Mouse (Mus musculus): ENCODE data around the gene Cmss1. TPM values are rescaled to one million over a fixed set of nuclear protein-coding genes. Genes with fewer than 3 reads are reported as not detected.
A peak's percentile ranks its signal among the peaks of the same experiment; 100 is the strongest.
"Not testable (repeated sequence)": the region's sequence is repeated elsewhere in the genome, so short reads cannot be mapped to it uniquely, and the experiment has no call there.

Cmss1 gene
- polyA plus RNA-seq, 1 experiment, result 7.2 TPM

GRCm38 (mm10) chr16:57427516-57428285, 179.0 kb downstream of the Cmss1 start:
- DNase-seq (ENCODE audit: low read depth), result peak; percentile 37

GRCm38 (mm10) chr16:57426680-57427079, 180.0 kb downstream of the Cmss1 start:
- DNase-seq (ENCODE audit: low read depth), result no peak

- no peak for DNase-seq (ENCODE audit: low read depth)
Measured at GRCm38 (mm10) chr16:57423001-57423800, 183.5 kb downstream of the Cmss1 start.

DNA sequence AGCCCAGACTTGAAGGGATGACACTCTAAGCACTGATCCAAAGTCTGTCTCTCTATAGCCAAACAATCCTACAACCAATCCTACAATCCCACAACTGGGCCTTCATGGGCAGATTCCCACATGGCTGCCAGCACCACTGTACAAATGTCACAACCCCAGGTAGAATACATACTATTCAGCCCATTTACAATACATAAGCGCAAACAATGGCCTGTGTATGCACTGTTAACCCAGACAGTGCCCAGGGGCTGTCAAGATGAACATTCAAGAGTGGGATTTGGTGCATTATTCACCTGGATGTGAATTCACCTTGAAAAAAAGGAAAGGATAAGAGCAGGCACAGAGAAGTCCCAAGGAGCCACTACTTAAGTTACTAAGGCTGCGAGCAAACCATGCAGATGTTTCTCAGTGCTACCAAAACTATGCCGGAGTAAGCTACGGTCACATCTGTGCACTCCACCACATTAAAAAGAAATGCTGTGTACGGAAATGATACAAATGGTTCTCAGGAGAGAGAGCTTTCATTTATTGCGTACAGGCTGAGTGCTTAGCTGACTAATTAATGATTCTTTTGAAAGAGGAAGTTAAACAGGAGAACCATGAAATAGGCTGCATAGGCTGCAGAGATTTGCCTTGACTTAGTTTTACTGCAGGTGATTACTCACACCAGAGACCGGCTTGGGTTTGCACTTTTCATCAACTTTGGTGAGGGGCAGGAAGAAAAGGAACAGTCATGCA, 184.8 kb downstream of the Cmss1 start:
- DNase-seq (ENCODE audit: low read depth), result no peak

GRCm38 (mm10) chr16:57420773-57421556, 185.7 kb downstream of the Cmss1 start:
- no peak for DNase-seq (ENCODE audit: low read depth)

DNA sequence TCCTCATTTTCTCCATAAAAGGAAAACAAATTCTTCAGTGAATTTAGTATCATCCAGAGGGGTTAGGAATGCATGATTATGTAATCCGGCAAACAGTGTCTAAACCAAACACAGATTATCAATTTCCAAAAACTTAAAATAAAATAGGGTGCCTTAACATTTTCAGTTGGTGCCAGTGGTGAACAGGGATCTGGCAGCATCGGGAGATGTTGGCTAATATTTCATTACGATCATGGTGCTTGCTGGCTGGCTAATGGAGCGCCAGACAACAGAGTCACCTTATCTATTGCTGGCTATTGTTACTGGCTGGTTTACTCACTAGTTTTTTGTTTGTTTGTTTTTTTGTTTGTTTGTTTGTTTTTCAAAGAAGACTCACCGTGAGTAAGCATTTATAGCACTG, 186.8 kb downstream of the Cmss1 start:
- DNase-seq (ENCODE audit: low read depth), result no peak

GRCm38 (mm10) chr16:57419332-57419731, 187.3 kb downstream of the Cmss1 start:
- DNase-seq (ENCODE audit: low read depth), result no peak

DNA sequence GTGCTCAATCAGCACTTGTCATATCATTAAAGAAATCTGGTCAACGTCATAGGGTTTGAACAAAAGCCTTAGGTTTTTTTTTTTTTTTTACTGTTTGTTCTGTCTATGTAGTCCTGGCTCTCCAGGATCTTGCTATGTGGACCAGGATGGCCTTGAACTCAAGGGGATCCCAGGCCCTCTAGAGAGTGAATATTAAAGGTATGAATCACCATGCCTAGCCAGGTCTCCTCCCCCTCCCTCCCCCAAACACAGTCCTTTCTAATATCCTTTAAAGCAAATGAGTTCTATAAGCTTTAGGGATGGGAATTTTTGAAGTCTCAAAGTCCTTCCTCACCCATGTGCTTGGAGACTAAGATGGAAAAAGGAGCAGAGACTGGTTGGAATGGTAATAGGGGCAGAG, 188.7 kb downstream of the Cmss1 start:
- DNase-seq (ENCODE audit: low read depth), result no peak

DNA sequence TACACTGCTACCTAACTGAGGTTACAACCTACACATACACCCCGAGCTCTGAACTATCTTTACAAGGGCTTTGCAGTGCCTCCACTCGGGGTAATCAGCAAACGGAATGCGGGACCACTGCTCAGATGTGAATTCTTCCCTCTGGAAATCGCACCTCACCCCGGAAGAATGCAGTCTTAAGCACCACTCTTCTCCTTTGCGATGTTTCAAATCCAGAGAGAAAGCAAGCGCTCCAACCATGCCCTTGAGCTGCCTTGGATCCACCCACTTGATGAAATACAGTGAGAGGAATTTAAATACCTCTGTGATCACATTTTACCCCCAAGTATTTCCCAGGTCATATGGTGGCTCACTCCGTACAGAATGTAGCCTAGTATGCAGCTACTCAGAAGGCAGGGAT, 189.6 kb downstream of the Cmss1 start:
- DNase-seq (ENCODE audit: low read depth), result no peak

GRCm38 (mm10) chr16:57416049-57416448, 190.6 kb downstream of the Cmss1 start:
- no peak for DNase-seq (ENCODE audit: low read depth)

GRCm38 (mm10) chr16:57412766-57413165, 193.9 kb downstream of the Cmss1 start:
- DNase-seq (ENCODE audit: low read depth), result no peak

DNA sequence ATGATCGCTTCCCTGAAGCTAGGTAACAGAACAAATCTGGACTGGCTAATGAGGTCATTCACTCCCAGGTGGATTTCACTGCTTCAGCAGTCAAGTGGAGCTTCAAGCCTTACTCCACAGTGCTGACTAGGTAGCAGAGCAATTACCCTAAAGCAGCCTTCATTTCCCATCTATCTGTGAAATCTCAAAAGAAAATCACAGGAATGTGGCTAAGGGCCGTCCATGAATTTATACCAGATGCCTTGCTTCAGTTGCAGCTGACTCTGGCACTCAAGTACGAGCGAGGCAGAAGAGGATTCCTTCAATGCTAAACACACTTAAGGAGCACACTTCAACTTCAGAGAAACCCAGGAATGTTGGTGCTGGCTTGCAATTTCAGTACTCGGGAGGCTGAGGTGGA, 202.8 kb downstream of the Cmss1 start:
- DNase-seq (ENCODE audit: low read depth), result no peak

- no peak for DNase-seq (ENCODE audit: low read depth)
Measured at GRCm38 (mm10) chr16:57402910-57403309, 203.8 kb downstream of the Cmss1 start.

DNA sequence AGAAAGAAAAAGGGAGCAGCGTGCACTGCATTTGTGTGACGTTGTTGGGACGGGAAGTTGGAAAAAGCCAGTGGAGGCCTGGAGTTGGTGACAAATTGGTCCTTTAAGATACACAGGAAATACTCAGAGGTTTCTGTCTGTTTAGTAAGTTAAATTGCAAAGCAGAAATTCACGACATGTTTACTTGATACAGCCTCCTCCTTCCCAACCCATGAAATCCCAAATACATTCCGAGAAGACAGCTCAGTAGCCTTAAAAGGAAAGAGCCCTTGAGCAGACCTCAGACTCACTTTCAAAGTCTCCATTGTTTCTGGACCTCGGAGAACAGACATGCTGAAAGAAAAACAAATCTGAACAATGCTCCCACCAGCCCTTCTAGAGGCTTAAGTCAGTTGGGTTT, 205.0 kb downstream of the Cmss1 start:
- DNase-seq (ENCODE audit: low read depth), result no peak

- DNase-seq (ENCODE audit: low read depth), result no peak
Measured at GRCm38 (mm10) chr16:57399566-57399965, 207.1 kb downstream of the Cmss1 start.

DNA sequence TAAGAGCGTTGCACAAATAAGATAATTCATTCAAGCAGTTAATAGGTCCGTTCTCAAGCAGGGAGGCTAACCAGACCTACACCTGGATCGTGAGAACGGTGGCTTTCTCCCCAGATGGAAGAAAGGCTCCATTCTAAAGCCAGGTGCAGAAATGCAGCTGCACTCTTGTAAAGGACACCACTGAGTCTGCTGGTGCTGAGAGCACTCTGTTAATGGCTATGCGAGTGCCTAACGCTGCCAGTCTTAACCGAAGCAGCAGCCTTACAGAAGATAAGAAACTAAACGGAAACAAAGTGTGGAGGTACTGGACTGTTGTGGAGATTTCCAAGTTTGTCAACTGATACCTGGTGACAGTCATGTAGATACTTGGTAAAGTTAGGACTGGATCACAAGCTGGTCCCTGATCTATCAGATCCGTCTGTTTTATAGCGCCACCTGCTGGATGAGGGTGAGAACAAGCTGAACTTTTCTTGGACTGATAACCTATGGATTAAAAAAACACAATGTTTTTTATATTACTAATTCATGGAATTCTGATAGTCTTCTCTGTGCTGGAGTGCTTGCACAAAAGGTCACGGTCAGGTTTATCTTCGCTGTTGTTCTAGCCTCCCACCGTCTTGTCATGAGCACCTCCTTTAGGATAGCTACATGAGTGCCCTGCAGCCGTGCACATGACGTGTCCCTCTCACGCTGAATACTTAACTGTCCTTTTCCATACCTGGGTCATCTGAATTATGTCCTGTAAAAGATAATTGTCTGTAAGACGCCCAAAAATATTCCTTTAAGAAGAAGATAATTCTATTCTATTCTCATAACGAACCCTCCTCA, 208.1 kb downstream of the Cmss1 start:
- no peak for DNase-seq (ENCODE audit: low read depth)

GRCm38 (mm10) chr16:57397845-57398244, 208.8 kb downstream of the Cmss1 start:
- DNase-seq (ENCODE audit: low read depth), result no peak

DNA sequence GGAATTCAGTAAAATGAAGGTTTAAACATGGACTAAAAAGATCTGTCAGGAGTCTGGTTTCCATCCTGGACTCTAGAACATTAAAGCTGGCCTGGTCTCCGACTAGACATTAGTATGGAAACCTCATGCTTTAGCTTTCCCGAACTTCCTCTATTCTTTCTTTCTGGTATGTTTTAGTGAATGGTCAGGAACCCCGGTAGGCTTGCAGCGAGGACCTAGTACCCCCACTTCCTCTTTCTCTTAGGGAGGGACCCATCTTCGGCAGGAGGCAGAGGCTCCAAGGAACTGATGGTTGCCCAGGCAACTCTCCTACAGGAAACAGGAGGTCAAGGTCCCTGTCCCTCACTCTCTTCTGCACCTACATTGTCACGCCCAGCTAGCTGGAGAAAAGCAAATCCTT, 210.4 kb downstream of the Cmss1 start:
- no peak for DNase-seq (ENCODE audit: low read depth)

GRCm38 (mm10) chr16:57393161-57393560, 213.5 kb downstream of the Cmss1 start:
- DNase-seq (ENCODE audit: low read depth), result no peak

GRCm38 (mm10) chr16:57392461-57392860, 214.2 kb downstream of the Cmss1 start:
- DNase-seq (ENCODE audit: low read depth), result no peak

DNA sequence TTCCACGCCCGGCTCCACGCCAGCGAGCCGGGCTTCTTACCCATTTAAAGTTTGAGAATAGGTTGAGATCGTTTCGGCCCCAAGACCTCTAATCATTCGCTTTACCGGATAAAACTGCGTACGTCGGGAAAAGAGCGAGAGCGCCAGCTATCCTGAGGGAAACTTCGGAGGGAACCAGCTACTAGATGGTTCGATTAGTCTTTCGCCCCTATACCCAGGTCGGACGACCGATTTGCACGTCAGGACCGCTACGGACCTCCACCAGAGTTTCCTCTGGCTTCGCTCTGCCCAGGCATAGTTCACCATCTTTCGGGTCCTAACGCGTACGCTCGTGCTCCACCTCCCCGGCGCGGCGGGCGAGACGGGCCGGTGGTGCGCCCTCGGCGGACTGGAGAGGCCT, 215.5 kb downstream of the Cmss1 start:
- not testable (repeated sequence) for DNase-seq (ENCODE audit: low read depth)
